Mouse (Mus musculus) embryonic fibroblast, embryonic 13.5 days (primary cell): Measurements from ENCODE around the gene Cnn3.

ENCODE experiments used
- CTCF ChIP-seq: IDR thresholded peaks from 2 replicates; pipeline ENCODE4 v1.5.1; 2011; ENCODE audit warnings: mild to moderate bottlenecking, control low read depth, low read length, moderate library complexity, borderline replicate concordance; ENCODE audit not compliant: insufficient read depth
- POLR2A ChIP-seq: IDR thresholded peaks from 2 replicates; pipeline ENCODE4 v1.6.1; 2011; ENCODE audit warnings: low read depth, mild to moderate bottlenecking, control low read depth, low read length, moderate library complexity

DNA sequence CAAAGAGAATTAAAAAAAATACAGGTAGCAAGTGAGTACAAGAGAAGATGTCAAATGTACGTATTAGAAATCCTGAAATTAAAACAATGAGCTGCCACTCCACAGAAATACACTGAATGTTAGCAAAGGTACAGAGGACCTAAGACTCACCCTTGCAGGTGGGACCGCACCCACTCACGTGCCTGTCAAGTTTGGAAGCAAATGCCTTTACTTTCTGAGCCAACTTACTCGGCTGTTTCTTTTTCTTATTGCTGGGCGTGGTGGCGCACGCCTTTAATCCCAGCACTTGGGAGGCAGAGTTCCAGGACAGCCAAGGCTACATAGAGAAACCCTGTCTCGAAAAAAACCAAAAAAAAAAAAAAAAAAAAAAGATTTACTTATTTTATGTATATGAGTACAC is 3.9 kb upstream of the Cnn3 start:
- TF ChIP-seq CTCF (no peak), POLR2A (no peak)
